Mouse (Mus musculus) CH12.LX (cell line): ENCODE data around the gene Vmn2r124.
"Not testable (repeated sequence)": the region's sequence is repeated elsewhere in the genome, so short reads cannot be mapped to it uniquely, and the experiment has no call there.

Experiments
- BHLHE40 ChIP-seq: IDR thresholded peaks from 2 replicates; pipeline ENCODE4 v1.6.1; 2011; ENCODE audit warnings: mild to moderate bottlenecking, low read depth, low read length, improper control_type of control experiment
- CHD2 ChIP-seq: IDR thresholded peaks from 2 replicates; pipeline ENCODE4 v1.6.1; 2011; ENCODE audit warnings: low read length, improper control_type of control experiment
- CTCF ChIP-seq, 2 experiments: IDR thresholded peaks in 1 of 2; conservative IDR thresholded peaks in 1 of 2; 2 replicates each; pipeline ENCODE4 v1.5.1; 2011 to 2012; ENCODE audit warnings: low read depth in 2 of 2, low read length in 2 of 2, improper control_type of control experiment in 1 of 2, inconsistent platforms in 1 of 2, mild to moderate bottlenecking in 1 of 2, moderate library complexity in 1 of 2
- PAX5 ChIP-seq: IDR thresholded peaks from 2 replicates; pipeline ENCODE4 v1.6.1; 2012; ENCODE audit warnings: low read length, inconsistent platforms, mixed read lengths
- POLR2A ChIP-seq: IDR thresholded peaks from 2 replicates; pipeline ENCODE4 v1.6.1; 2011; ENCODE audit warnings: low read depth, mild to moderate bottlenecking, improper control_type of control experiment, low read length
- ZMIZ1 ChIP-seq: IDR thresholded peaks from 2 replicates; pipeline ENCODE4 v1.6.1; 2012; ENCODE audit warnings: low read depth, mild to moderate bottlenecking, inconsistent platforms, low read length, improper control_type of control experiment

GRCm38 (mm10) chr17:18084716-18085115, 35.5 kb downstream of the Vmn2r124 start, which contains the start of gene Vmn2r91:
- not testable (repeated sequence) for TF ChIP-seq POLR2A; CHD2; CTCF (conservative IDR thresholded peaks at IDR 0.05 in 1 of 2, IDR thresholded peaks at IDR 0.05 in 1 of 2; ENCODE audit: low read depth in 2 of 2, low read length in 2 of 2); BHLHE40; ZMIZ1; PAX5
